Mouse (Mus musculus) T-helper 2 cell (primary cell): ENCODE measurements around the gene Dlk2.

ENCODE experiments used
- in situ Hi-C: fragments of 300-600 bp; cut with MboI, MseI; formaldehyde crosslinking; loops from one replicate; pipeline ENCODE4 v1.15.1; 2025; ENCODE audit warnings: high pct_unique_total_duplicates

Dlk2 gene

GRCm38 (mm10) chr17:46272675-46273074, 24.5 kb upstream of the Dlk2 start:
- in situ Hi-C loops, result no loop called here

GRCm38 (mm10) chr17:46273803-46274236, 23.4 kb upstream of the Dlk2 start:
- in situ Hi-C loops, result no loop called here

- in situ Hi-C loops, result no loop called here
These were observed 22.8 kb upstream of the Dlk2 start for GRCm38 (mm10) chr17:46274465-46274864.

- in situ Hi-C loops, result loop anchor here (5.0 kb wide), 1 partner anchor 102 kb away; no protein-coding TSS in a partner anchor
These were observed 22.2 kb upstream of the Dlk2 start for GRCm38 (mm10) chr17:46275034-46275433.

- in situ Hi-C loops, result loop anchor here (5.0 kb wide), 1 partner anchor 102 kb away; no protein-coding TSS in a partner anchor
These were observed 21.7 kb upstream of the Dlk2 start for GRCm38 (mm10) chr17:46275506-46275905.

- in situ Hi-C loops, result loop anchor here (5.0 kb wide), 1 partner anchor 100 kb away; no protein-coding TSS in a partner anchor
These were observed 19.6 kb upstream of the Dlk2 start for GRCm38 (mm10) chr17:46277586-46277985.

- in situ Hi-C loops, result loop anchor here (5.0 kb wide), 1 partner anchor 99 kb away; no protein-coding TSS in a partner anchor
These were observed 19.0 kb upstream of the Dlk2 start for GRCm38 (mm10) chr17:46278011-46278765.

- in situ Hi-C loops, result no loop called here
These were observed 14.6 kb upstream of the Dlk2 start, which contains the start of gene Tjap1 for GRCm38 (mm10) chr17:46282483-46283123. Gene Tjap1 (minus strand): TSS chr17:46283026.

- in situ Hi-C loops, result no loop called here
These were observed 14.1 kb upstream of the Dlk2 start for GRCm38 (mm10) chr17:46283140-46283539.

- in situ Hi-C loops, result no loop called here
These were observed 13.3 kb upstream of the Dlk2 start for GRCm38 (mm10) chr17:46283911-46284310.

GRCm38 (mm10) chr17:46284653-46285052, 12.6 kb upstream of the Dlk2 start:
- in situ Hi-C loops, result no loop called here

- in situ Hi-C loops, result no loop called here
These were observed 11.8 kb upstream of the Dlk2 start for GRCm38 (mm10) chr17:46285407-46285806.

GRCm38 (mm10) chr17:46287678-46288095, 9.5 kb upstream of the Dlk2 start:
- in situ Hi-C loops, result no loop called here

GRCm38 (mm10) chr17:46296601-46297000, 620 bp upstream of the Dlk2 start:
- in situ Hi-C loops, result no loop called here

- in situ Hi-C loops, result no loop called here
These were observed 225 bp upstream of the Dlk2 start for GRCm38 (mm10) chr17:46297028-46297363.

GRCm38 (mm10) chr17:46298220-46298913, 1.1 kb downstream of the Dlk2 start:
- in situ Hi-C loops, result no loop called here

- in situ Hi-C loops, result no loop called here
These were observed 4.7 kb downstream of the Dlk2 start for GRCm38 (mm10) chr17:46301892-46302291.

- in situ Hi-C loops, result no loop called here
These were observed 7.0 kb downstream of the Dlk2 start for GRCm38 (mm10) chr17:46304184-46304583.

- in situ Hi-C loops, result no loop called here
These were observed 9.7 kb downstream of the Dlk2 start for GRCm38 (mm10) chr17:46306956-46307355.

- in situ Hi-C loops, result no loop called here
These were observed 12.6 kb downstream of the Dlk2 start for GRCm38 (mm10) chr17:46309835-46310234.

GRCm38 (mm10) chr17:46310515-46310914, 13.3 kb downstream of the Dlk2 start:
- in situ Hi-C loops, result no loop called here

GRCm38 (mm10) chr17:46313135-46313715, 16.0 kb downstream of the Dlk2 start:
- in situ Hi-C loops, result no loop called here
